Mouse (Mus musculus): ENCODE results near the gene Prkg1. TPM values are rescaled to one million over a fixed set of nuclear protein-coding genes. Genes with fewer than 3 reads are reported as not detected.

Prkg1 gene
- polyA plus RNA-seq, 1 experiment = 7.3 TPM

DNA sequence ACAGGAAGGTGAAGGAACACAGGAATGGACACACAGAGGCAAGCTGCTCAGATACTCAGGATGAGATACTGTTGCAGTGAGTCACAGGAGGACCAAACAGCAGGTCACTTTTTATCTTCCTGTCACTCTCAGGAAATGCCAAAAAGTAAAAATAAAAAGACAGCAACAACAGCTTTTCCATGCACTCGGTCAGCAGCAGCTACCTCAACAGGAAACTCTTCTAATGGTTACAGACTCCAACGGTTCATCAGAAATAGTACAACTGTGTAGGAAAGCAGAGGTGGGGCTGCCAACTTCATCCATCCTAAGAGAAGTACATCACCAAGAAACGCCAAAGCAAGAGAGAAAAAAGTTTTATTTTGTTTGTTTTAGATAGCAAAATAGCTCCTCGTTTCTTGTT is 234.9 kb downstream of the Prkg1 start:
- WGBS = 41% methylated on average over 4 of the region's 4 CpGs
- peaks cover 2% of the 10 kb centered on the region; the same call in 1 of the 2 replicates for H3K4me1 ChIP-seq (ENCODE audit: control insufficient read depth, insufficient read depth, low read length)
- H3K4me3 ChIP-seq (replicated peaks; ENCODE audit: insufficient read depth, low read depth, low read length) = no peak overlapping the region
- DNase-seq = no peak
- no peak overlapping the region for H3K27ac ChIP-seq (ENCODE audit: insufficient read depth, low read length)
- H3K27me3 ChIP-seq (ENCODE audit: control insufficient read depth, insufficient read depth, low read length) = no peaks in the 10 kb centered on the region
- no peak for TF ChIP-seq POLR2A (IDR thresholded peaks at IDR 0.05; ENCODE audit: borderline replicate concordance, insufficient read depth, low read length)
- TF ChIP-seq CTCF (IDR thresholded peaks at IDR 0.05; ENCODE audit: borderline replicate concordance, insufficient read depth, low read depth, low read length) = no peak

- WGBS = 20% methylated on average over 2 of the region's 2 CpGs
- Histone ChIP-seq H3K4me3 (replicated peaks; ENCODE audit: insufficient read depth, low read depth, low read length) (no peak overlapping the region), H3K4me1 (ENCODE audit: control insufficient read depth, insufficient read depth, low read length) (no peaks in the 10 kb centered on the region), H3K27ac (ENCODE audit: insufficient read depth, low read length) (no peak overlapping the region), H3K27me3 (ENCODE audit: control insufficient read depth, insufficient read depth, low read length) (no peaks in the 10 kb centered on the region)
- DNase-seq = no peak
- TF ChIP-seq POLR2A (IDR thresholded peaks at IDR 0.05; ENCODE audit: borderline replicate concordance, insufficient read depth, low read length) (no peak), CTCF (IDR thresholded peaks at IDR 0.05; ENCODE audit: borderline replicate concordance, insufficient read depth, low read depth, low read length) (no peak)
Measured at GRCm38 (mm10) chr19:31514490-31514889, 250.3 kb downstream of the Prkg1 start.

DNA sequence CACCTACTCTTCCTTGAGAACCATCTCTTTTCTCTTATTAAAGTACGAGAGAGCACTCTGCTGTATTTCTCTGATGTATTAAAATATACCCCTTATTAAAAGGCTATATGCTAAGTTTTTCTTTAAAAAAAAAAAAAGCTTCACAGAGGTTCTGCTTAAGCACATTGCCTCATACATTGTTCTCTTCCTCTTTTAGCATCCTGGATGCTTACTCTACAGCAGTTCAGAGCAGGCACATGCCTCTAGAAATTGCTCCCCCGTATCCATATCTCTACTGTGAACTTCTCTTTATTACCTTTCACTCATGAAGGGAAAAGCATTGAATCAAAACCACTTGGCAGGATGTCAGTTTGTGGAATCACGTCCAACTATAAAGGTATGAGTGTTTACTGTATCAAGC is 257.0 kb downstream of the Prkg1 start:
- DNase-seq = no peak
- no peak for TF ChIP-seq POLR2A (IDR thresholded peaks at IDR 0.05; ENCODE audit: borderline replicate concordance, insufficient read depth, low read length)
- TF ChIP-seq CTCF (IDR thresholded peaks at IDR 0.05; ENCODE audit: borderline replicate concordance, insufficient read depth, low read depth, low read length) = no peak
- H3K4me1 ChIP-seq (ENCODE audit: control insufficient read depth, insufficient read depth, low read length) = no peaks in the 10 kb centered on the region
- no peak overlapping the region for H3K4me3 ChIP-seq (replicated peaks; ENCODE audit: insufficient read depth, low read depth, low read length)
- WGBS = 76% methylated on average over 3 of the region's 3 CpGs
- H3K27me3 ChIP-seq (ENCODE audit: control insufficient read depth, insufficient read depth, low read length) = no peaks in the 10 kb centered on the region
- H3K27ac ChIP-seq (ENCODE audit: insufficient read depth, low read length) = no peak overlapping the region

GRCm38 (mm10) chr19:31506296-31506695 is 258.5 kb downstream of the Prkg1 start:
- Histone ChIP-seq H3K4me3 (replicated peaks; ENCODE audit: insufficient read depth, low read depth, low read length) (no peak overlapping the region), H3K4me1 (ENCODE audit: control insufficient read depth, insufficient read depth, low read length) (no peaks in the 10 kb centered on the region), H3K27ac (ENCODE audit: insufficient read depth, low read length) (no peak overlapping the region), H3K27me3 (ENCODE audit: control insufficient read depth, insufficient read depth, low read length) (no peaks in the 10 kb centered on the region)
- DNase-seq = no peak
- 89% methylated on average over 2 of the region's 2 CpGs for WGBS
- TF ChIP-seq CTCF (IDR thresholded peaks at IDR 0.05; ENCODE audit: borderline replicate concordance, insufficient read depth, low read depth, low read length) = no peak
- no peak for TF ChIP-seq POLR2A (IDR thresholded peaks at IDR 0.05; ENCODE audit: borderline replicate concordance, insufficient read depth, low read length)

DNA sequence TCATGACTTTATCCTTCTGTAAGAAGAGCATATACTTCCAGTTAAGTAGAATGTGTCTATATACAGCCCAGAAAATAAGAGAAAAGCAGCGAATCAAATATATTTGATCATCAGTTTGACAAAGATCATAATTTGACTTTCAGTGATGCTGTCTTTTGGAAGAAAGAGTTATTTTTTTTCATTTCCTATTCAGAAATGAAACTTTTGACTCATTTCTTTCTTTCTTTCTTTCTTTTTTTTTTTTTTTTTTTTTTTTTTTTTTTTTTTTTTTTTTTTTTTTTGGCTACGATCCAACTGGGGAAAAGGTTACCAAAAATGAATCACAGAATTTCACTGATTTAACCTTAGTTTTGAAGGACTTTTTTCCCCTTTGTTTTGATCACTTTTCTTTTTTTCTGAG is 259.8 kb downstream of the Prkg1 start:
- no peak for TF ChIP-seq CTCF (IDR thresholded peaks at IDR 0.05; ENCODE audit: borderline replicate concordance, insufficient read depth, low read depth, low read length)
- no peak for TF ChIP-seq POLR2A (IDR thresholded peaks at IDR 0.05; ENCODE audit: borderline replicate concordance, insufficient read depth, low read length)
- WGBS = 91% methylated on average over 2 of the region's 2 CpGs
- H3K4me1 ChIP-seq (ENCODE audit: control insufficient read depth, insufficient read depth, low read length) = no peaks in the 10 kb centered on the region
- H3K27me3 ChIP-seq (ENCODE audit: control insufficient read depth, insufficient read depth, low read length) = no peaks in the 10 kb centered on the region
- no peak overlapping the region for H3K27ac ChIP-seq (ENCODE audit: insufficient read depth, low read length)
- DNase-seq = no peak
- H3K4me3 ChIP-seq (replicated peaks; ENCODE audit: insufficient read depth, low read depth, low read length) = no peak overlapping the region

GRCm38 (mm10) chr19:31497386-31497785 is 267.4 kb downstream of the Prkg1 start:
- no peaks in the 10 kb centered on the region for H3K4me1 ChIP-seq (ENCODE audit: control insufficient read depth, insufficient read depth, low read length)
- no peak for TF ChIP-seq POLR2A (IDR thresholded peaks at IDR 0.05; ENCODE audit: borderline replicate concordance, insufficient read depth, low read length)
- no peak for TF ChIP-seq CTCF (IDR thresholded peaks at IDR 0.05; ENCODE audit: borderline replicate concordance, insufficient read depth, low read depth, low read length)
- no peak overlapping the region for H3K4me3 ChIP-seq (replicated peaks; ENCODE audit: insufficient read depth, low read depth, low read length)
- no peak for DNase-seq
- no peaks in the 10 kb centered on the region for H3K27me3 ChIP-seq (ENCODE audit: control insufficient read depth, insufficient read depth, low read length)
- WGBS = 86% methylated on average over 4 of the region's 4 CpGs
- no peak overlapping the region for H3K27ac ChIP-seq (ENCODE audit: insufficient read depth, low read length)

DNA sequence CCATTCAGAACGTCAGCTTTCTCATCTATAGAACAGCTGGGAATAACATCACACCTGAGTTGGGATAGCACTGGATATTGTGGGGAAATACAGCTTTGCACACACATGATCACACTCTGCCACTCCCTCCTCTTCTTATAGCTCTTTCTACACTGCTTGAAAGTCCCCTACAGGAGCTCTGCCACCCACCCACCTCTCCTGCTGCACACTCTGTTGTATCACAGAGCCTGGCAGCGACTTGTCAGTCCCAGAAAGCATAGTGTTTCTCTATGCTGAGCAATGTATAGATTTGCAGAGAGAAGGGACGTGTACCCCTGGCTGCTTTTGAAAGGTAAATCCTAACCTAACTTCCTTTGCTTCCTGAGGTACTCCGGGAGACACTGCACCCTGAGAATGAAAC is 275.2 kb downstream of the Prkg1 start:
- Histone ChIP-seq H3K27me3 (ENCODE audit: control insufficient read depth, insufficient read depth, low read length) (no peaks in the 10 kb centered on the region; the same call in 1 of the 2 replicates), H3K4me3 (replicated peaks; ENCODE audit: insufficient read depth, low read depth, low read length) (no peak overlapping the region), H3K4me1 (ENCODE audit: control insufficient read depth, insufficient read depth, low read length) (no peaks in the 10 kb centered on the region), H3K27ac (ENCODE audit: insufficient read depth, low read length) (no peak overlapping the region)
- 78% methylated on average over 4 of the region's 4 CpGs for WGBS
- TF ChIP-seq CTCF (IDR thresholded peaks at IDR 0.05; ENCODE audit: borderline replicate concordance, insufficient read depth, low read depth, low read length) = no peak
- TF ChIP-seq POLR2A (IDR thresholded peaks at IDR 0.05; ENCODE audit: borderline replicate concordance, insufficient read depth, low read length) = no peak
- DNase-seq = no peak

- Histone ChIP-seq H3K27ac (ENCODE audit: insufficient read depth, low read length) (no peak overlapping the region), H3K27me3 (ENCODE audit: control insufficient read depth, insufficient read depth, low read length) (no peaks in the 10 kb centered on the region), H3K4me3 (replicated peaks; ENCODE audit: insufficient read depth, low read depth, low read length) (no peak overlapping the region), H3K4me1 (ENCODE audit: control insufficient read depth, insufficient read depth, low read length) (no peaks in the 10 kb centered on the region)
- no peak for DNase-seq
- WGBS = 63% methylated on average over 1 of the region's 1 CpGs
- TF ChIP-seq CTCF (IDR thresholded peaks at IDR 0.05; ENCODE audit: borderline replicate concordance, insufficient read depth, low read depth, low read length) (no peak), POLR2A (IDR thresholded peaks at IDR 0.05; ENCODE audit: borderline replicate concordance, insufficient read depth, low read length) (no peak)
Measured at GRCm38 (mm10) chr19:31471766-31472165, 293.1 kb downstream of the Prkg1 start.

Measured in cerebellum, adult 2 months (tissue).